In the genomic region with DNA sequence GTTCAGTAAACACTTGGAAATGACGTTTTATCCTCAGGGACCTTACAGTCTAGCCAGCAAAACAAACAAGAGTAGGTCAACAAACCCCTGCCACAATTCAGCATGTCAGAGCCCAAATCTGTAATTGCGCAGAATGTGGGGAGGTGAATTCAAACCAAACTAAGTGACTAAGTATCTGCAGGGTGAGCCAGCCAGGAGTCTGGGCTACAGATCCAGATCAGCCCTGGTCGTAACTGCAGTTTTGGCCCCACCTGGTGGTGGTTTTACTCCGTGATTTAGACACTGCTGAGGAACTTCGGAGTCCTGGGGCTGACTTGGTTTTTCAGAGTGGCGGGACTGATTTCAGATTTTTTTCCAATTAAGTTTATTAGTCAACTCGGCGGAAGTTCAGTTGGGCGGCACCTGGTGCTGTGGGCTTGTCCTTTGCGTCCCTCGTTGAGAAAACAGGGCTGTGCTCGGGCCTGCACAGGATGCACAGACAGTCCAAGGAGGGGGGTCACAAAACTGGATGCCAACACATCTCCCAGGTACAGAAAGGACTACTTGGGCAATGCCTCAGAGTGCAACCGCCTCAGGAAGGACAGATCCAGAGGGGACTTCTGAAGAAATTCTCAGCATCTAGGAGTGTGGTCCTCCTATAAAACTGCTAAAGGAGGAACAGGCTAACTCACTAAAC, we compare ENCODE assay signal across 7 mouse cellular contexts.
A peak's percentile ranks its signal among the peaks of the same experiment; 100 is the strongest.
DNase-seq lines count a peak whose midpoint lies in the region; ATAC-seq and TF ChIP-seq lines count a peak whose summit lies in the region.

No protein-coding gene starts in this region.

- in situ Hi-C loops in Patski (cut with MboI; ENCODE audit: low pct_unique_long_range_greater_than_20kb), result no loop called here

- DNase-seq in Patski (ENCODE audit: low read depth, low spot score), result no peak
- peak; percentile 5 for DNase-seq in c-Kit-positive CD71-negative TER-119-negative erythroid progenitor cells, embryonic 14.5 days (ENCODE audit: low read depth)
- peak; percentile 85 for DNase-seq in intestine, embryonic 14.5 days (ENCODE audit: low spot score)
- DNase-seq in left cerebral cortex, adult 18-20 months (ENCODE audit: low spot score in 2 of 2), result peak; percentile 83 to 87
- peak; percentile 67 for DNase-seq in mesoderm, embryonic 11.5 days (ENCODE audit: low read depth, low spot score)
- DNase-seq in right cerebral cortex, postnatal 4 days, result peak; percentile 85

- POLR2A ChIA-PET in Patski (lab: Charles Lee), result no interaction called here

- H3K4me2 ChIP-seq in forebrain, embryonic 13.5 days, result no peak overlapping the region
- no peak overlapping the region for H3K4me2 ChIP-seq in intestine, embryonic 14.5 days (ENCODE audit: low read length)

- peaks cover 18% of the 10 kb centered on the region for H3K4me1 ChIP-seq in forebrain, embryonic 13.5 days
- H3K4me1 ChIP-seq in intestine, embryonic 14.5 days (replicated peaks; ENCODE audit: control insufficient read depth, insufficient read depth, low read length), result peaks cover 3% of the 10 kb centered on the region; the same call in 1 of the 2 replicates

- H3K27ac ChIP-seq in forebrain, embryonic 13.5 days, result no peak overlapping the region
- H3K27ac ChIP-seq in intestine, embryonic 14.5 days (ENCODE audit: low read depth), result no peak overlapping the region

- no peak overlapping the region for H3K4me3 ChIP-seq in forebrain, embryonic 13.5 days
- H3K4me3 ChIP-seq in intestine, embryonic 14.5 days (ENCODE audit: low read depth, low read length), result no peak overlapping the region

- H3K27me3 ChIP-seq in Patski, result peaks cover 24% of the 10 kb centered on the region
- H3K27me3 ChIP-seq in forebrain, embryonic 13.5 days, result no peaks in the 10 kb centered on the region
- H3K27me3 ChIP-seq in intestine, embryonic 14.5 days (replicated peaks; ENCODE audit: control insufficient read depth, insufficient read depth, low read length), result no peaks in the 10 kb centered on the region

- no peaks in the 10 kb centered on the region for H3K36me3 ChIP-seq in forebrain, embryonic 13.5 days (ENCODE audit: poor library complexity, severe bottlenecking)
- no peaks in the 10 kb centered on the region for H3K36me3 ChIP-seq in intestine, embryonic 14.5 days (ENCODE audit: control insufficient read depth, insufficient read depth, low read length)

- no peaks in the 10 kb centered on the region for H3K9me3 ChIP-seq in forebrain, embryonic 13.5 days (replicated peaks)
- no peaks in the 10 kb centered on the region for H3K9me3 ChIP-seq in intestine, embryonic 14.5 days (ENCODE audit: control insufficient read depth, low read length)

- CTCF ChIA-PET in Patski (lab: Charles Lee), result interaction anchor here (1.2 kb wide), 1 partner anchor 1383 kb away, joined by 3 read pairs; no protein-coding TSS in a partner anchor

- peak; percentile 54 for TF ChIP-seq CTCF in Patski (IDR thresholded peaks at IDR 0.05)

- WGBS in forebrain, embryonic 13.5 days, result 49% methylated on average over 13 of the region's 13 CpGs
- 39% methylated on average over 13 of the region's 13 CpGs for WGBS in intestine, embryonic 14.5 days

- peak; percentile 65 for ATAC-seq in Patski
- peak; percentile 78 for ATAC-seq in forebrain, embryonic 13.5 days
- 0 out of 2 replicates have a peak, but pooled peaks have one; percentile 64 for ATAC-seq in intestine, embryonic 14.5 days (replicated peaks; ENCODE audit: low FRiP score, low TSS enrichment, low read depth)

- no peak overlapping the region for H3K9ac ChIP-seq in forebrain, embryonic 13.5 days
- H3K9ac ChIP-seq in intestine, embryonic 14.5 days (ENCODE audit: low read length), result no peak overlapping the region
